Mouse (Mus musculus): ENCODE measurements around the gene Prrx2. TPM values are rescaled to one million over a fixed set of nuclear protein-coding genes. Genes with fewer than 3 reads are reported as not detected.

Gene Prrx2
- total RNA-seq (2021): 1 to 10 TPM in 1 of 2 experiments, under 1 TPM in 1; 0.92 to 1.5 TPM
- long read RNA-seq, experiment 1: 0 reads
- long read RNA-seq, experiment 2, partial matches to known transcripts: 0 of 1 reads
- long read RNA-seq, experiment 2, other reads (novel, unspliced or antisense): 0 of 1 reads

GRCm38 (mm10) chr2:30834373-30835022 lies at the start of gene Prrx2:
TSS of gene Prrx2 (plus strand) at chr2:30834972.
- DNase-seq: peak in 1 of 2 experiments; percentile 31

GRCm38 (mm10) chr2:30787466-30787865 lies 47.3 kb upstream of the Prrx2 start:
- no peak for DNase-seq

GRCm38 (mm10) chr2:30792061-30792460 lies 42.7 kb upstream of the Prrx2 start:
- no peak for DNase-seq

- DNase-seq: peak; percentile 95 to 100
Observed at GRCm38 (mm10) chr2:30794179-30795108, 40.3 kb upstream of the Prrx2 start.

- no peak for DNase-seq
Observed at GRCm38 (mm10) chr2:30795271-30795888, 39.4 kb upstream of the Prrx2 start.

GRCm38 (mm10) chr2:30795889-30796275 lies 38.9 kb upstream of the Prrx2 start:
- DNase-seq: no peak

- DNase-seq: peak; percentile 78 to 86
Observed at GRCm38 (mm10) chr2:30796382-30796781, 38.4 kb upstream of the Prrx2 start.

- DNase-seq: no peak
Observed at GRCm38 (mm10) chr2:30799456-30799855, 35.3 kb upstream of the Prrx2 start.

GRCm38 (mm10) chr2:30800671-30801066 lies 34.1 kb upstream of the Prrx2 start:
- no peak for DNase-seq

- peak; percentile 35 to 56 for DNase-seq
Observed at GRCm38 (mm10) chr2:30801067-30801852, 33.5 kb upstream of the Prrx2 start.

- no peak for DNase-seq
Observed at GRCm38 (mm10) chr2:30803604-30804003, 31.2 kb upstream of the Prrx2 start, which contains the start of gene 1700001O22Rik. TSS of gene 1700001O22Rik (minus strand) at chr2:30803661.

GRCm38 (mm10) chr2:30805983-30806382 lies 28.8 kb upstream of the Prrx2 start:
- DNase-seq: no peak

- DNase-seq: no peak
Observed at GRCm38 (mm10) chr2:30807147-30807647, 27.6 kb upstream of the Prrx2 start.

GRCm38 (mm10) chr2:30807648-30808295 lies 27.0 kb upstream of the Prrx2 start, which contains the start of gene Ntmt1:
TSS of gene Ntmt1 (plus strand) at chr2:30807826.
- DNase-seq: peak; percentile 100

GRCm38 (mm10) chr2:30808296-30808655 lies 26.5 kb upstream of the Prrx2 start:
- no peak for DNase-seq

GRCm38 (mm10) chr2:30809503-30809902 lies 25.3 kb upstream of the Prrx2 start:
- no peak for DNase-seq

- no peak for DNase-seq
Observed at GRCm38 (mm10) chr2:30810573-30810972, 24.2 kb upstream of the Prrx2 start.

GRCm38 (mm10) chr2:30816383-30816782 lies 18.4 kb upstream of the Prrx2 start:
- DNase-seq: no peak

- DNase-seq: no peak
Observed at GRCm38 (mm10) chr2:30819873-30820272, 14.9 kb upstream of the Prrx2 start.

- DNase-seq: no peak
Observed at GRCm38 (mm10) chr2:30821073-30821472, 13.7 kb upstream of the Prrx2 start.

GRCm38 (mm10) chr2:30822460-30822859 lies 12.3 kb upstream of the Prrx2 start:
- no peak for DNase-seq

Data from heart, adult 18-20 months (tissue).